Mouse (Mus musculus) ES-Bruce4 (cell line): Measurements from ENCODE around the gene Cyb5b.

Experiments
- CTCF ChIP-seq: IDR thresholded peaks from one replicate; pipeline ENCODE4 v1.8.1; 2011; ENCODE audit warnings: low read depth, low read length
- EP300 ChIP-seq: IDR thresholded peaks from 2 replicates; pipeline ENCODE4 v1.6.1; 2011; ENCODE audit warnings: low read depth, low read length; ENCODE audit not compliant: insufficient read depth
- POLR2A ChIP-seq: IDR thresholded peaks from one replicate; pipeline ENCODE4 v1.8.1; 2011; ENCODE audit warnings: low read length; ENCODE audit not compliant: insufficient read depth

GRCm38 (mm10) chr8:107111340-107112105 is 38.9 kb upstream of the Cyb5b start:
- no peak for TF ChIP-seq POLR2A
- TF ChIP-seq CTCF = no peak
- no peak for TF ChIP-seq EP300
